Mouse (Mus musculus) lung, embryonic 16.5 days (tissue): ENCODE measurements around the gene Atad5. TPM values are rescaled to one million over a fixed set of nuclear protein-coding genes. Genes with fewer than 3 reads are reported as not detected.
"Not testable (repeated sequence)": the region's sequence is repeated elsewhere in the genome, so short reads cannot be mapped to it uniquely, and the experiment has no call there.

ENCODE experiments used
- ATAC-seq: fragments of 200-750 bp; cut with Nextera tagmentation; 2 replicates; pipeline ENCODE4 v1.8.0; 2017; ENCODE audit warnings: low read depth, mild to moderate bottlenecking, moderate library complexity
- H3K27ac ChIP-seq: fragments of 300-500 bp; sonication (generic); 2 replicates; pipeline ENCODE4 v1.5.1; 2014; ENCODE audit warnings: mild to moderate bottlenecking, control low read depth, low read length
- H3K27me3 ChIP-seq: fragments of 300-500 bp; sonication (generic); 2 replicates; pipeline ENCODE4 v1.6.1; 2014; ENCODE audit warnings: low read depth, low read length, mixed read lengths; ENCODE audit not compliant: control insufficient read depth, insufficient read depth
- H3K36me3 ChIP-seq: fragments of 300-500 bp; sonication (generic); 2 replicates; pipeline ENCODE4 v1.6.1; 2014; ENCODE audit warnings: low read length; ENCODE audit not compliant: control insufficient read depth, insufficient read depth
- H3K4me1 ChIP-seq: fragments of 300-500 bp; sonication (generic); replicated peaks from 2 replicates; pipeline ENCODE4 v1.6.1; 2014; ENCODE audit warnings: low read length, mixed read lengths; ENCODE audit not compliant: control insufficient read depth, insufficient read depth
- H3K4me2 ChIP-seq: fragments of 300-500 bp; sonication (generic); 2 replicates; pipeline ENCODE4 v1.6.1; 2014; ENCODE audit warnings: low read depth, low read length, control low read depth
- H3K4me3 ChIP-seq: fragments of 300-500 bp; sonication (generic); 2 replicates; pipeline ENCODE4 v1.5.1; 2014; ENCODE audit warnings: mild to moderate bottlenecking, low read length, control low read depth
- H3K9ac ChIP-seq: fragments of 300-500 bp; sonication (generic); 2 replicates; pipeline ENCODE4 v1.6.1; 2014; ENCODE audit warnings: low read length, control low read depth
- H3K9me3 ChIP-seq: fragments of 300-500 bp; sonication (generic); 2 replicates; pipeline ENCODE4 v1.6.1; 2016; ENCODE audit warnings: low read length; ENCODE audit not compliant: control insufficient read depth
- WGBS: fragments of 180-500 bp; shearing (Covaris S2); extraction: QIAGEN DNeasy Blood & Tissue Kit; methylation state at CpG from one replicate; pipeline ENCODE4 v1.1.7; 2014; 5-methylcytosine and 5-hydroxymethylcytosine counted together
- polyA plus RNA-seq: library from polyadenylated mRNA; unstranded; fragments of >200 nt; fragmentation: Nextera tagmentation; extraction: Ambion mirVana; gene quantifications from 2 replicates; pipeline ENCODE4 v1.2.1, GENCODE M21; 2015

Gene Atad5
- polyA plus RNA-seq, 1 experiment from 2014 or later, result 11.5 TPM

GRCm38 (mm10) chr11:80141825-80142521 is 52.8 kb downstream of the Atad5 start, which contains the start of gene Tefm:
Gene Tefm (minus strand): TSS chr11:80142175.
- Histone ChIP-seq H3K4me2 (peak within 1 kb of the TSS; percentile 80), H3K9ac (peak within 1 kb of the TSS; percentile 91), H3K4me3 (peak within 1 kb of the TSS; percentile 87), H3K9me3 (no peaks in the 10 kb centered on the region), H3K27ac (peak within 1 kb of the TSS; percentile 68), H3K4me1 (peaks cover 9% of the 10 kb centered on the region), H3K27me3 (no peaks in the 10 kb centered on the region), H3K36me3 (peaks cover 3% of the 10 kb centered on the region)
- under 1% methylated on average over 40 of the region's 40 CpGs for WGBS
- ATAC-seq, result peak; percentile 94

GRCm38 (mm10) chr11:80142872-80143271 is 53.7 kb downstream of the Atad5 start:
- Histone ChIP-seq H3K27me3 (no peaks in the 10 kb centered on the region), H3K4me2 (peak overlapping the region; percentile 80), H3K4me3 (peak overlapping the region; percentile 87; the same call in 1 of the 2 replicates), H3K27ac (no peak overlapping the region), H3K9me3 (no peaks in the 10 kb centered on the region), H3K4me1 (peaks cover 9% of the 10 kb centered on the region), H3K9ac (peak overlapping the region; percentile 91), H3K36me3 (peaks cover 3% of the 10 kb centered on the region; the same call in 1 of the 2 replicates)
- WGBS, result 40% methylated on average over 8 of the region's 8 CpGs
- ATAC-seq, result no peak

GRCm38 (mm10) chr11:80145787-80146275 is 56.6 kb downstream of the Atad5 start:
- Histone ChIP-seq H3K4me1 (peaks cover 9% of the 10 kb centered on the region), H3K4me3 (no peak overlapping the region), H3K27ac (no peak overlapping the region), H3K9me3 (no peaks in the 10 kb centered on the region), H3K27me3 (no peaks in the 10 kb centered on the region), H3K36me3 (no peaks in the 10 kb centered on the region), H3K4me2 (no peak overlapping the region), H3K9ac (no peak overlapping the region)
- WGBS, result 27% methylated on average over 10 of the region's 10 CpGs
- no peak for ATAC-seq

GRCm38 (mm10) chr11:80147748-80148147 is 58.5 kb downstream of the Atad5 start:
- H3K9ac ChIP-seq, result no peak overlapping the region
- no peaks in the 10 kb centered on the region for H3K9me3 ChIP-seq
- H3K27ac ChIP-seq, result no peak overlapping the region
- 64% methylated on average over 6 of the region's 6 CpGs for WGBS
- H3K27me3 ChIP-seq, result no peaks in the 10 kb centered on the region; the same call in 1 of the 2 replicates
- H3K36me3 ChIP-seq, result no peaks in the 10 kb centered on the region
- peaks cover 3% of the 10 kb centered on the region for H3K4me1 ChIP-seq
- no peak for ATAC-seq
- no peak overlapping the region for H3K4me3 ChIP-seq
- no peak overlapping the region for H3K4me2 ChIP-seq

- no peak overlapping the region for H3K4me3 ChIP-seq
- no peaks in the 10 kb centered on the region for H3K36me3 ChIP-seq
- peaks cover 3% of the 10 kb centered on the region for H3K27me3 ChIP-seq
- 14% methylated on average over 1 of the region's 1 CpGs for WGBS
- no peak overlapping the region for H3K9ac ChIP-seq
- H3K27ac ChIP-seq, result no peak overlapping the region
- ATAC-seq, result peak; percentile 72
- H3K4me1 ChIP-seq, result no peaks in the 10 kb centered on the region
- no peaks in the 10 kb centered on the region for H3K9me3 ChIP-seq
- H3K4me2 ChIP-seq, result no peak overlapping the region
Measured at GRCm38 (mm10) chr11:80148313-80148712, 59.1 kb downstream of the Atad5 start.

- not testable (repeated sequence) for H3K4me2 ChIP-seq, H3K9me3 ChIP-seq, H3K27ac ChIP-seq, H3K27me3 ChIP-seq, ATAC-seq, H3K9ac ChIP-seq, H3K4me1 ChIP-seq, H3K36me3 ChIP-seq, H3K4me3 ChIP-seq
- 59% methylated on average over 2 of the region's 4 CpGs for WGBS
Measured at GRCm38 (mm10) chr11:80148974-80149373, 59.8 kb downstream of the Atad5 start.

GRCm38 (mm10) chr11:80149412-80150023 is 60.3 kb downstream of the Atad5 start:
- H3K9ac ChIP-seq, result no peak overlapping the region
- H3K27me3 ChIP-seq, result peaks cover 13% of the 10 kb centered on the region
- 72% methylated on average over 8 of the region's 8 CpGs for WGBS
- H3K4me3 ChIP-seq, result no peak overlapping the region
- ATAC-seq, result no peak
- no peak overlapping the region for H3K4me2 ChIP-seq
- H3K27ac ChIP-seq, result no peak overlapping the region
- H3K9me3 ChIP-seq, result no peaks in the 10 kb centered on the region
- no peaks in the 10 kb centered on the region for H3K36me3 ChIP-seq
- 0 out of 2 replicates have a peak, but pooled peaks cover 2% of the 10 kb centered on the region for H3K4me1 ChIP-seq

- no peak for ATAC-seq
- Histone ChIP-seq H3K9ac (no peak overlapping the region), H3K4me1 (0 out of 2 replicates have a peak, but pooled peaks cover 2% of the 10 kb centered on the region), H3K9me3 (no peaks in the 10 kb centered on the region), H3K27me3 (peaks cover 22% of the 10 kb centered on the region), H3K4me3 (no peak overlapping the region), H3K27ac (no peak overlapping the region), H3K36me3 (no peaks in the 10 kb centered on the region), H3K4me2 (no peak overlapping the region)
- 55% methylated on average over 5 of the region's 5 CpGs for WGBS
Measured at GRCm38 (mm10) chr11:80150566-80150965, 61.4 kb downstream of the Atad5 start.

GRCm38 (mm10) chr11:80151541-80151940 is 62.3 kb downstream of the Atad5 start:
- H3K36me3 ChIP-seq, result no peaks in the 10 kb centered on the region
- H3K27me3 ChIP-seq, result peaks cover 27% of the 10 kb centered on the region
- no peak for ATAC-seq
- H3K27ac ChIP-seq, result no peak overlapping the region
- 35% methylated on average over 2 of the region's 2 CpGs for WGBS
- H3K4me1 ChIP-seq, result 0 out of 2 replicates have a peak, but pooled peaks cover 2% of the 10 kb centered on the region
- no peak overlapping the region for H3K4me3 ChIP-seq
- no peak overlapping the region for H3K4me2 ChIP-seq
- no peaks in the 10 kb centered on the region for H3K9me3 ChIP-seq
- H3K9ac ChIP-seq, result no peak overlapping the region
